Mouse (Mus musculus) mouse trophoblast stem cell (cell line): ENCODE measurements around the gene Znrf3.

ENCODE experiments used
- in situ Hi-C, 2 experiments: fragments of 300-500 bp; cut with MseI, MboI; formaldehyde crosslinking; loops; 2 replicates in 1 of 2; 3 replicates in 1 of 2; pipeline ENCODE4 v1.15.1; 2025

The Znrf3 gene

GRCm38 (mm10) chr11:5242158-5242557 lies 202.5 kb downstream of the Znrf3 start:
- in situ Hi-C loops, result no loop called here

- in situ Hi-C loops, result no loop called here
Measured at GRCm38 (mm10) chr11:5239706-5240690, 204.6 kb downstream of the Znrf3 start.
